9 mouse cellular contexts compared by ENCODE assay signal in genomic region chr7:4624343-4624742, GRCm38 (mm10). TPM values are rescaled to one million over a fixed set of nuclear protein-coding genes. Genes with fewer than 3 reads are reported as not detected.
DNase-seq lines count a peak whose midpoint lies in the region; ATAC-seq and TF ChIP-seq lines count a peak whose summit lies in the region.
"Had no signal": no experiment of that assay in that cellular context is flagged by ENCODE, and none has a peak within 500 bp of the region (broad histone marks: within the 10 kb centered on the region; RNA-seq: fewer than 3 reads in every experiment).

No protein-coding gene starts in this region.

- WGBS in forebrain, embryonic 15.5 days, result 54% methylated on average over 1 of the region's 1 CpGs
- WGBS in forebrain, embryonic 13.5 days, result 51% methylated on average over 1 of the region's 1 CpGs
- WGBS in lung, embryonic 14.5 days, result 41% methylated on average over 1 of the region's 1 CpGs
- WGBS in stomach, postnatal 0 days, result 36% methylated on average over 1 of the region's 1 CpGs

- H3K27me3 ChIP-seq in forebrain, embryonic 15.5 days, result no peaks in the 10 kb centered on the region
- H3K27me3 ChIP-seq in forebrain, embryonic 13.5 days, result no peaks in the 10 kb centered on the region
- no peaks in the 10 kb centered on the region for H3K27me3 ChIP-seq in lung, embryonic 14.5 days (ENCODE audit: insufficient read depth, low read length)
- H3K27me3 ChIP-seq in stomach, postnatal 0 days (ENCODE audit: control insufficient read depth, insufficient read depth, low read length), result no peaks in the 10 kb centered on the region

- H3K4me3 ChIP-seq in forebrain, embryonic 15.5 days, result no peak overlapping the region
- no peak overlapping the region for H3K4me3 ChIP-seq in forebrain, embryonic 13.5 days
- no peak overlapping the region for H3K4me3 ChIP-seq in lung, embryonic 14.5 days (ENCODE audit: low read depth, low read length)
- H3K4me3 ChIP-seq in cortical plate, adult 2 months (ENCODE audit: insufficient read depth, low read length), result no peak overlapping the region
- no peak overlapping the region for H3K4me3 ChIP-seq in stomach, postnatal 0 days (ENCODE audit: low read depth, low read length)

- H3K4me1 ChIP-seq in forebrain, embryonic 15.5 days, result no peaks in the 10 kb centered on the region
- H3K4me1 ChIP-seq in forebrain, embryonic 13.5 days, result no peaks in the 10 kb centered on the region
- no peaks in the 10 kb centered on the region for H3K4me1 ChIP-seq in lung, embryonic 14.5 days (ENCODE audit: insufficient read depth)
- no peaks in the 10 kb centered on the region for H3K4me1 ChIP-seq in cortical plate, adult 2 months (ENCODE audit: control insufficient read depth, insufficient read depth, low read length)
- no peaks in the 10 kb centered on the region for H3K4me1 ChIP-seq in stomach, postnatal 0 days (replicated peaks; ENCODE audit: control insufficient read depth, insufficient read depth)

- ATAC-seq in forebrain, embryonic 15.5 days (replicated peaks), result 0 out of 2 replicates have a peak, but pooled peaks have one; percentile 35
- ATAC-seq in forebrain, embryonic 13.5 days, result no peak
- no peak for ATAC-seq in lung, embryonic 14.5 days (ENCODE audit: insufficient read depth)
- no peak for ATAC-seq in stomach, postnatal 0 days (ENCODE audit: low FRiP score, low TSS enrichment)

- TF ChIP-seq POLR2A in cortical plate, adult 2 months (IDR thresholded peaks at IDR 0.05; ENCODE audit: extremely low read depth, insufficient read depth, low read length), result no peak

- H3K36me3 ChIP-seq in forebrain, embryonic 15.5 days, result peaks cover 10% of the 10 kb centered on the region; the same call in 1 of the 2 replicates
- peaks cover 15% of the 10 kb centered on the region for H3K36me3 ChIP-seq in forebrain, embryonic 13.5 days (ENCODE audit: poor library complexity, severe bottlenecking)
- peaks cover 11% of the 10 kb centered on the region for H3K36me3 ChIP-seq in lung, embryonic 14.5 days (ENCODE audit: insufficient read depth)
- H3K36me3 ChIP-seq in stomach, postnatal 0 days (ENCODE audit: control insufficient read depth, insufficient read depth, low read length), result no peaks in the 10 kb centered on the region

- H3K27ac ChIP-seq in forebrain, embryonic 15.5 days (replicated peaks), result no peak overlapping the region
- H3K27ac ChIP-seq in forebrain, embryonic 13.5 days, result no peak overlapping the region
- H3K27ac ChIP-seq in lung, embryonic 14.5 days (ENCODE audit: low read depth), result no peak overlapping the region
- no peak overlapping the region for H3K27ac ChIP-seq in cortical plate, adult 2 months (ENCODE audit: insufficient read depth, low read length)
- H3K27ac ChIP-seq in stomach, postnatal 0 days (replicated peaks), result no peak overlapping the region

- DNase-seq in lung, embryonic 14.5 days, result peak; percentile 9
- DNase-seq in lung, postnatal 25 days (ENCODE audit: low spot score), result no peak
- no peak for DNase-seq in stomach, postnatal 0 days (ENCODE audit: low spot score)
- no peak for DNase-seq in layer of hippocampus, adult 9-11 months
- no peak for DNase-seq in heart, adult 11 months

- peak; percentile 19; the same call in 1 of the 2 replicates for TF ChIP-seq CTCF in lung, embryonic 14.5 days (IDR thresholded peaks at IDR 0.05; ENCODE audit: low read depth)
- peak; percentile 11; the same call in 1 of the 2 replicates for TF ChIP-seq CTCF in cortical plate, adult 2 months (IDR thresholded peaks at IDR 0.05; ENCODE audit: extremely low read depth, insufficient read depth, low read length)
- peak; percentile 55 for TF ChIP-seq CTCF in stomach, postnatal 0 days (IDR thresholded peaks at IDR 0.05; ENCODE audit: low read depth)

- no peak for TF ChIP-seq EP300 in stomach, postnatal 0 days (optimal IDR thresholded peaks at IDR 0.05)

- no peaks in the 10 kb centered on the region for H3K9me3 ChIP-seq in forebrain, embryonic 15.5 days
- H3K9me3 ChIP-seq in forebrain, embryonic 13.5 days (replicated peaks), result no peaks in the 10 kb centered on the region
- no peaks in the 10 kb centered on the region for H3K9me3 ChIP-seq in lung, embryonic 14.5 days (ENCODE audit: low read depth, low read length)
- no peaks in the 10 kb centered on the region for H3K9me3 ChIP-seq in stomach, postnatal 0 days (ENCODE audit: control insufficient read depth, low read length)

- H3K9ac ChIP-seq in forebrain, embryonic 15.5 days (replicated peaks), result no peak overlapping the region
- H3K9ac ChIP-seq in forebrain, embryonic 13.5 days, result no peak overlapping the region
- no peak overlapping the region for H3K9ac ChIP-seq in lung, embryonic 14.5 days
- no peak overlapping the region for H3K9ac ChIP-seq in stomach, postnatal 0 days (ENCODE audit: low read length)

- no peak overlapping the region for H3K4me2 ChIP-seq in forebrain, embryonic 15.5 days (replicated peaks)
- no peak overlapping the region for H3K4me2 ChIP-seq in forebrain, embryonic 13.5 days
- H3K4me2 ChIP-seq in lung, embryonic 14.5 days, result no peak overlapping the region
- H3K4me2 ChIP-seq in stomach, postnatal 0 days (replicated peaks; ENCODE audit: low read depth), result no peak overlapping the region

RNA-seq across cellular contexts. Expression of gene Tmem86b, which starts 6.9 kb away (rescaled TPM):
- 2.7 and 3.1 TPM in 2 replicates for polyA plus RNA-seq in forebrain, embryonic 15.5 days (2015; fragmentation: Nextera tagmentation; extraction: Ambion mirVana)
- polyA plus RNA-seq in forebrain, embryonic 13.5 days (2015; fragmentation: Nextera tagmentation; extraction: Ambion mirVana), result 2.9 and 3.3 TPM in 2 replicates
- 1.0 and 1.3 TPM in 2 replicates for polyA plus RNA-seq in lung, embryonic 14.5 days (2014; fragmentation: Nextera tagmentation; extraction: Ambion mirVana)
- 29.0 and 31.5 TPM in 2 replicates for polyA plus RNA-seq in cortical plate, adult 2 months (2012; rRNA removed)
- 0.22 and 0.23 TPM in 2 replicates for polyA plus RNA-seq in stomach, postnatal 0 days (2015; fragmentation: Nextera tagmentation; extraction: Ambion mirVana)

RNA-seq across cellular contexts. Expression of gene Ptprh, which starts 20.5 kb away (rescaled TPM):
- 0.24 and 0.52 TPM in 2 replicates for polyA plus RNA-seq in forebrain, embryonic 15.5 days (2015; fragmentation: Nextera tagmentation; extraction: Ambion mirVana)
- 0.09 and 0.13 TPM in 2 replicates for polyA plus RNA-seq in forebrain, embryonic 13.5 days (2015; fragmentation: Nextera tagmentation; extraction: Ambion mirVana)
- not detected in 2 replicates for polyA plus RNA-seq in lung, embryonic 14.5 days (2014; fragmentation: Nextera tagmentation; extraction: Ambion mirVana)
- polyA plus RNA-seq in cortical plate, adult 2 months (2012; rRNA removed), result 1.0 and 1.6 TPM in 2 replicates
- polyA plus RNA-seq in stomach, postnatal 0 days (2015; fragmentation: Nextera tagmentation; extraction: Ambion mirVana), result 1.9 TPM in 2 replicates
- polyA plus RNA-seq: heart, embryonic 14.5 days had no signal

RNA-seq across cellular contexts. Expression of gene Ppp6r1, which starts 34.5 kb away (rescaled TPM):
- 9.2 and 9.3 TPM in 2 replicates for polyA plus RNA-seq in forebrain, embryonic 15.5 days (2015; fragmentation: Nextera tagmentation; extraction: Ambion mirVana)
- polyA plus RNA-seq in forebrain, embryonic 13.5 days (2015; fragmentation: Nextera tagmentation; extraction: Ambion mirVana), result 7.8 and 8.1 TPM in 2 replicates
- 7.6 and 7.8 TPM in 2 replicates for polyA plus RNA-seq in lung, embryonic 14.5 days (2014; fragmentation: Nextera tagmentation; extraction: Ambion mirVana)
- 143 and 145 TPM in 2 replicates for polyA plus RNA-seq in cortical plate, adult 2 months (2012; rRNA removed)
- polyA plus RNA-seq in stomach, postnatal 0 days (2015; fragmentation: Nextera tagmentation; extraction: Ambion mirVana), result 3.9 and 6.2 TPM in 2 replicates

Comparison
In these comparisons a context has a peak if more than half of its experiments do, and no peak if none do; other contexts are left out.
1. RNA of gene Ppp6r1, which starts 34.5 kb away (polyA plus RNA-seq): 143 to 145 TPM in cortical plate, adult 2 months; 9.2 to 9.3 TPM in forebrain, embryonic 15.5 days, 7.6 to 7.8 TPM in lung, embryonic 14.5 days, 7.8 to 8.1 TPM in forebrain, embryonic 13.5 days and 3.9 to 6.2 TPM in stomach, postnatal 0 days; every median in the first group is over 10 times any median in the second.
2. Peak in every context shown above with its lines, with median percentiles within 50 percentile points of each other: CTCF ChIP-seq.